Mouse (Mus musculus): ENCODE measurements at regions not wholly inside any gene's neighbourhood (a gene's known extent, or its start where the extent isn't known, plus 50 kb on each side); places are given as distances from the start of the nearest gene placed in this dataset.

GRCm38 (mm10) chr10:20891426-20891825 lies 60.9 kb upstream of the Ahi1 start:
- no peak for ATAC-seq
- no peak overlapping the region for H3K27ac ChIP-seq (ENCODE audit: low read length)
- H3K4me1 ChIP-seq (ENCODE audit: insufficient read depth, low read depth, low read length): no peaks in the 10 kb centered on the region
- no peaks in the 10 kb centered on the region for H3K9me3 ChIP-seq (ENCODE audit: low read length)
- WGBS: 45% methylated on average over 6 of the region's 6 CpGs
- DNase-seq (ENCODE audit: low spot score): no peak
- H3K27me3 ChIP-seq (replicated peaks; ENCODE audit: insufficient read depth, low read length): no peaks in the 10 kb centered on the region
- no peak overlapping the region for H3K4me2 ChIP-seq (replicated peaks; ENCODE audit: low read depth, low read length)
- no peak overlapping the region for H3K9ac ChIP-seq (replicated peaks; ENCODE audit: low read depth)
- H3K36me3 ChIP-seq (ENCODE audit: insufficient read depth, low read length): no peaks in the 10 kb centered on the region
- TF ChIP-seq CTCF (IDR thresholded peaks at IDR 0.05) (no peak), EP300 (IDR thresholded peaks at IDR 0.05) (no peak)
- no peak overlapping the region for H3K4me3 ChIP-seq (ENCODE audit: low read depth, low read length)

- no peak for DNase-seq (ENCODE audit: low spot score)
- Histone ChIP-seq H3K9ac (replicated peaks; ENCODE audit: low read depth) (no peak overlapping the region), H3K27ac (ENCODE audit: low read length) (no peak overlapping the region), H3K27me3 (replicated peaks; ENCODE audit: insufficient read depth, low read length) (no peaks in the 10 kb centered on the region), H3K4me2 (replicated peaks; ENCODE audit: low read depth, low read length) (no peak overlapping the region), H3K36me3 (ENCODE audit: insufficient read depth, low read length) (no peaks in the 10 kb centered on the region), H3K4me3 (ENCODE audit: low read depth, low read length) (no peak overlapping the region), H3K4me1 (ENCODE audit: insufficient read depth, low read depth, low read length) (no peaks in the 10 kb centered on the region), H3K9me3 (ENCODE audit: low read length) (no peaks in the 10 kb centered on the region)
- no peak for TF ChIP-seq EP300 (IDR thresholded peaks at IDR 0.05)
- no peak for TF ChIP-seq CTCF (IDR thresholded peaks at IDR 0.05)
- ATAC-seq: no peak
- 84% methylated on average over 5 of the region's 5 CpGs for WGBS
These were observed 68.7 kb upstream of the Ahi1 start for GRCm38 (mm10) chr10:20883618-20884017.

- WGBS: 82% methylated on average over 8 of the region's 8 CpGs
- no peak for ATAC-seq
- no peaks in the 10 kb centered on the region for H3K36me3 ChIP-seq (ENCODE audit: insufficient read depth, low read length)
These were observed 69.7 kb upstream of the Ahi1 start for GRCm38 (mm10) chr10:20882599-20882998.

GRCm38 (mm10) chr10:20880251-20880650 lies 72.1 kb upstream of the Ahi1 start:
- no peaks in the 10 kb centered on the region for H3K36me3 ChIP-seq (ENCODE audit: insufficient read depth, low read length)
- DNase-seq (ENCODE audit: low spot score) (no peak), ATAC-seq (no peak)
- no peaks in the 10 kb centered on the region for H3K9me3 ChIP-seq (ENCODE audit: low read length)
- TF ChIP-seq CTCF (IDR thresholded peaks at IDR 0.05) (no peak), EP300 (IDR thresholded peaks at IDR 0.05) (no peak)
- no peaks in the 10 kb centered on the region for H3K4me1 ChIP-seq (ENCODE audit: insufficient read depth, low read depth, low read length)
- H3K9ac ChIP-seq (replicated peaks; ENCODE audit: low read depth): no peak overlapping the region
- no peak overlapping the region for H3K4me2 ChIP-seq (replicated peaks; ENCODE audit: low read depth, low read length)
- H3K4me3 ChIP-seq (ENCODE audit: low read depth, low read length): no peak overlapping the region
- 77% methylated on average over 4 of the region's 4 CpGs for WGBS
- H3K27me3 ChIP-seq (replicated peaks; ENCODE audit: insufficient read depth, low read length): no peaks in the 10 kb centered on the region
- H3K27ac ChIP-seq (ENCODE audit: low read length): no peak overlapping the region

More at GRCm38 (mm10) chr10:20882599-20882998, 69.7 kb upstream of the Ahi1 start:
- H3K27ac ChIP-seq (ENCODE audit: low read length): no peak overlapping the region
- DNase-seq (ENCODE audit: low spot score): no peak
- H3K9me3 ChIP-seq (ENCODE audit: low read length): no peaks in the 10 kb centered on the region
- H3K27me3 ChIP-seq (replicated peaks; ENCODE audit: insufficient read depth, low read length): no peaks in the 10 kb centered on the region
- no peak for TF ChIP-seq EP300 (IDR thresholded peaks at IDR 0.05)
- TF ChIP-seq CTCF (IDR thresholded peaks at IDR 0.05): no peak
- H3K4me3 ChIP-seq (ENCODE audit: low read depth, low read length): no peak overlapping the region
- H3K4me2 ChIP-seq (replicated peaks; ENCODE audit: low read depth, low read length): no peak overlapping the region
- H3K9ac ChIP-seq (replicated peaks; ENCODE audit: low read depth): no peak overlapping the region
- no peaks in the 10 kb centered on the region for H3K4me1 ChIP-seq (ENCODE audit: insufficient read depth, low read depth, low read length)

- H3K27me3 ChIP-seq (replicated peaks; ENCODE audit: insufficient read depth, low read length): no peaks in the 10 kb centered on the region
- no peak overlapping the region for H3K9ac ChIP-seq (replicated peaks; ENCODE audit: low read depth)
- TF ChIP-seq CTCF (IDR thresholded peaks at IDR 0.05) (no peak), EP300 (IDR thresholded peaks at IDR 0.05) (no peak)
- H3K9me3 ChIP-seq (ENCODE audit: low read length): no peaks in the 10 kb centered on the region
- no peaks in the 10 kb centered on the region for H3K36me3 ChIP-seq (ENCODE audit: insufficient read depth, low read length)
- no peak overlapping the region for H3K27ac ChIP-seq (ENCODE audit: low read length)
- DNase-seq (ENCODE audit: low spot score): no peak
- no peak overlapping the region for H3K4me3 ChIP-seq (ENCODE audit: low read depth, low read length)
- no peaks in the 10 kb centered on the region for H3K4me1 ChIP-seq (ENCODE audit: insufficient read depth, low read depth, low read length)
- 61% methylated on average over 8 of the region's 8 CpGs for WGBS
- no peak overlapping the region for H3K4me2 ChIP-seq (replicated peaks; ENCODE audit: low read depth, low read length)
- ATAC-seq: no peak
These were observed 72.9 kb upstream of the Ahi1 start for GRCm38 (mm10) chr10:20879482-20879881.

- no peak overlapping the region for H3K9ac ChIP-seq (replicated peaks; ENCODE audit: low read depth)
- no peaks in the 10 kb centered on the region for H3K27me3 ChIP-seq (replicated peaks; ENCODE audit: insufficient read depth, low read length)
- no peak overlapping the region for H3K4me2 ChIP-seq (replicated peaks; ENCODE audit: low read depth, low read length)
- no peak overlapping the region for H3K27ac ChIP-seq (ENCODE audit: low read length)
- WGBS: 83% methylated on average over 12 of the region's 12 CpGs
- H3K9me3 ChIP-seq (ENCODE audit: low read length): no peaks in the 10 kb centered on the region
- TF ChIP-seq CTCF (IDR thresholded peaks at IDR 0.05): no peak
- no peak for TF ChIP-seq EP300 (IDR thresholded peaks at IDR 0.05)
- no peak overlapping the region for H3K4me3 ChIP-seq (ENCODE audit: low read depth, low read length)
- DNase-seq (ENCODE audit: low spot score) (no peak), ATAC-seq (no peak)
- H3K4me1 ChIP-seq (ENCODE audit: insufficient read depth, low read depth, low read length): no peaks in the 10 kb centered on the region
- H3K36me3 ChIP-seq (ENCODE audit: insufficient read depth, low read length): no peaks in the 10 kb centered on the region
These were observed 85.3 kb upstream of the Ahi1 start for GRCm38 (mm10) chr10:20867076-20867475.

GRCm38 (mm10) chr10:20865031-20865430 lies 87.3 kb upstream of the Ahi1 start:
- no peak for ATAC-seq

More at GRCm38 (mm10) chr10:20865031-20865430, 87.3 kb upstream of the Ahi1 start:
- H3K27ac ChIP-seq (ENCODE audit: low read length): no peak overlapping the region
- no peak for DNase-seq (ENCODE audit: low spot score)
- no peaks in the 10 kb centered on the region for H3K9me3 ChIP-seq (ENCODE audit: low read length)
- TF ChIP-seq EP300 (IDR thresholded peaks at IDR 0.05) (no peak), CTCF (IDR thresholded peaks at IDR 0.05) (no peak)
- H3K4me2 ChIP-seq (replicated peaks; ENCODE audit: low read depth, low read length): no peak overlapping the region
- H3K4me1 ChIP-seq (ENCODE audit: insufficient read depth, low read depth, low read length): no peaks in the 10 kb centered on the region
- no peak overlapping the region for H3K9ac ChIP-seq (replicated peaks; ENCODE audit: low read depth)
- no peak overlapping the region for H3K4me3 ChIP-seq (ENCODE audit: low read depth, low read length)
- H3K27me3 ChIP-seq (replicated peaks; ENCODE audit: insufficient read depth, low read length): no peaks in the 10 kb centered on the region
- 65% methylated on average over 4 of the region's 4 CpGs for WGBS
- no peaks in the 10 kb centered on the region for H3K36me3 ChIP-seq (ENCODE audit: insufficient read depth, low read length)

All from lung, postnatal 0 days (tissue).